In genomic region chr4:45820074-45820830, GRCm38 (mm10) we compare ENCODE assay signal across 8 mouse cellular contexts. TPM values are rescaled to one million over a fixed set of nuclear protein-coding genes. Genes with fewer than 3 reads are reported as not detected.
DNase-seq lines count a peak whose midpoint lies in the region; ATAC-seq and TF ChIP-seq lines count a peak whose summit lies in the region.

No protein-coding gene starts in this region.

- no peak overlapping the region for H3K9ac ChIP-seq in ES-Bruce4 (ENCODE audit: low read depth, poor library complexity, severe bottlenecking)

- peaks cover 12% of the 10 kb centered on the region for H3K4me1 ChIP-seq in ES-Bruce4 (ENCODE audit: control insufficient read depth, insufficient read depth, low read length)
- peaks cover 98% of the 10 kb centered on the region for H3K4me1 ChIP-seq in forebrain, embryonic 10.5 days

- ATAC-seq in megakaryocyte-erythroid progenitor cell, adult 5-6 weeks (replicated peaks; ENCODE audit: low FRiP score, low TSS enrichment, poor library complexity, severe bottlenecking), result no peak

- no peaks in the 10 kb centered on the region for H3K27me3 ChIP-seq in ES-Bruce4 (ENCODE audit: control insufficient read depth, insufficient read depth, low read length, poor library complexity, severe bottlenecking)
- H3K27me3 ChIP-seq in forebrain, embryonic 10.5 days (ENCODE audit: poor library complexity, severe bottlenecking), result peaks cover 43% of the 10 kb centered on the region

- no peak for TF ChIP-seq POLR2A in ES-Bruce4 (IDR thresholded peaks at IDR 0.05; ENCODE audit: insufficient read depth, low read length)

- WGBS in forebrain, embryonic 10.5 days, result 41% methylated on average over 8 of the region's 8 CpGs

- no peaks in the 10 kb centered on the region for H3K36me3 ChIP-seq in ES-Bruce4 (ENCODE audit: control insufficient read depth, insufficient read depth, low read length, poor library complexity, severe bottlenecking)
- H3K36me3 ChIP-seq in forebrain, embryonic 10.5 days (replicated peaks), result peaks cover 24% of the 10 kb centered on the region

- H3K27ac ChIP-seq in ES-Bruce4 (ENCODE audit: insufficient read depth, low read length), result no peak overlapping the region
- peak overlapping the region; percentile 90 for H3K27ac ChIP-seq in forebrain, embryonic 10.5 days

- no peak overlapping the region for H3K4me3 ChIP-seq in ES-Bruce4 (ENCODE audit: low read depth, low read length)
- H3K4me3 ChIP-seq in forebrain, embryonic 10.5 days, result peak overlapping the region; percentile 38; the same call in 1 of the 2 replicates

- intact Hi-C loops in heart, postnatal 10 days (cut with DNase I), result loop anchor here (2.0 kb wide), 1 partner anchor 35 kb away; no protein-coding TSS in a partner anchor

- peak; percentile 84 for DNase-seq in adrenal gland, postnatal 14 days
- peak; percentile 80 for DNase-seq in forebrain, embryonic 10.5 days (ENCODE audit: extremely low spot score, low spot score)
- DNase-seq in heart, postnatal 10 days, result peak; percentile 75 to 85
- DNase-seq in layer of hippocampus, adult 9-11 months, result peak; percentile 33
- peak; percentile 62 for DNase-seq in lung, postnatal 36 days
- peak; percentile 74 for DNase-seq in right cerebral cortex, postnatal 14 days

- TF ChIP-seq CTCF in ES-Bruce4 (IDR thresholded peaks at IDR 0.05; ENCODE audit: low read depth, low read length), result peak; percentile 78

- no peaks in the 10 kb centered on the region for H3K9me3 ChIP-seq in ES-Bruce4 (replicated peaks; ENCODE audit: control insufficient read depth, insufficient read depth, low read length, poor library complexity, severe bottlenecking)
- H3K9me3 ChIP-seq in forebrain, embryonic 10.5 days, result no peaks in the 10 kb centered on the region

- no peak for TF ChIP-seq EP300 in ES-Bruce4 (IDR thresholded peaks at IDR 0.05; ENCODE audit: insufficient read depth, low read depth, low read length)

RNA-seq across cellular contexts. Expression of gene Igfbpl1, which starts 6.5 kb away (rescaled TPM):
- polyA plus RNA-seq in ES-Bruce4 (2011; ENCODE audit: insufficient read depth, insufficient read length, low read depth, missing spikeins), result 2.3 and 4.1 TPM in 2 replicates
- not detected in 2 replicates for total RNA-seq in adrenal gland, postnatal 14 days (2021)
- polyA plus RNA-seq in forebrain, embryonic 10.5 days (2016; fragmentation: Nextera tagmentation; extraction: Ambion mirVana), result 16.7 and 18.7 TPM in 2 replicates
- total RNA-seq in heart, postnatal 10 days (2021), result 1 to 10 TPM; 2.6 to 3.8 TPM
- not detected in 2 replicates for total RNA-seq in megakaryocyte-erythroid progenitor cell, adult 5-6 weeks (2014; fragmentation: Nextera tagmentation)
- total RNA-seq in megakaryocyte-erythroid progenitor cell, adult 5-6 weeks (2017), result not detected in 2 replicates

RNA-seq across cellular contexts. Expression of gene Aldh1b1, which starts 21.4 kb away (rescaled TPM):
- polyA plus RNA-seq in ES-Bruce4 (2011; ENCODE audit: insufficient read depth, insufficient read length, low read depth, missing spikeins), result 9.3 and 15.9 TPM in 2 replicates
- 10.2 and 34.6 TPM in 2 replicates for total RNA-seq in adrenal gland, postnatal 14 days (2021)
- 3.6 and 4.3 TPM in 2 replicates for polyA plus RNA-seq in forebrain, embryonic 10.5 days (2016; fragmentation: Nextera tagmentation; extraction: Ambion mirVana)
- 10 to 100 TPM; 44.4 to 45.5 TPM for total RNA-seq in heart, postnatal 10 days (2021)
- not detected in 2 replicates for total RNA-seq in megakaryocyte-erythroid progenitor cell, adult 5-6 weeks (2014; fragmentation: Nextera tagmentation)
- total RNA-seq in megakaryocyte-erythroid progenitor cell, adult 5-6 weeks (2017), result 0.75 and 3.8 TPM in 2 replicates

RNA-seq across cellular contexts. Expression of gene Stra6l, which starts 28.2 kb away (rescaled TPM):
- 0.84 and 1.0 TPM in 2 replicates for polyA plus RNA-seq in ES-Bruce4 (2011; ENCODE audit: insufficient read depth, insufficient read length, low read depth, missing spikeins)
- total RNA-seq in adrenal gland, postnatal 14 days (2021), result 0.56 and 7.0 TPM in 2 replicates
- 0.07 and 0.16 TPM in 2 replicates for polyA plus RNA-seq in forebrain, embryonic 10.5 days (2016; fragmentation: Nextera tagmentation; extraction: Ambion mirVana)
- not detected for total RNA-seq in heart, postnatal 10 days (2021)
- total RNA-seq in megakaryocyte-erythroid progenitor cell, adult 5-6 weeks (2014; fragmentation: Nextera tagmentation), result not detected in 2 replicates
- total RNA-seq in megakaryocyte-erythroid progenitor cell, adult 5-6 weeks (2017), result not detected in 2 replicates

Comparison
In these comparisons a context has a peak if more than half of its experiments do, and no peak if none do; other contexts are left out.
1. DNase-seq: peak in every context shown above with its lines; median percentile 84 in adrenal gland, postnatal 14 days; 80 in forebrain, embryonic 10.5 days; 80 in heart, postnatal 10 days; 74 in right cerebral cortex, postnatal 14 days; 62 in lung, postnatal 36 days; 33 in layer of hippocampus, adult 9-11 months.